Mouse (Mus musculus) layer of hippocampus, adult 2 months (tissue): ENCODE results near the gene Thsd4. TPM values are rescaled to one million over a fixed set of nuclear protein-coding genes. Genes with fewer than 3 reads are reported as not detected.
"Not testable (repeated sequence)": the region's sequence is repeated elsewhere in the genome, so short reads cannot be mapped to it uniquely, and the experiment has no call there.

Source experiments
- DNase-seq, 2 experiments: peaks; one replicate each; pipeline ENCODE4 v3.0.0; 2022; ENCODE audit warnings: low spot score in 2 of 2
- H3K27ac ChIP-seq: fragments of 200-600 bp; 2 replicates; pipeline ENCODE4 v1.8.1; 2022
- H3K4me3 ChIP-seq: fragments of 200-600 bp; 2 replicates; pipeline ENCODE4 v1.8.1; 2022; ENCODE audit warnings: mild to moderate bottlenecking
- CTCF ChIP-seq: fragments of 200-600 bp; conservative IDR thresholded peaks from 2 replicates; pipeline ENCODE4 v1.8.1; 2022; ENCODE audit warnings: antibody characterized with exemption, mild to moderate bottlenecking, moderate library complexity
- total RNA-seq, 2 experiments: library from RNA; stranded (reverse); gene quantifications; 2 replicates each; pipeline ENCODE4 v1.2.3; 2021

Thsd4 gene
- total RNA-seq, 2 experiments from 2014 or later, result 18.9 to 20.9 TPM

GRCm38 (mm10) chr9:60293129-60293528, 228.7 kb downstream of the Thsd4 start:
- no peak for DNase-seq
- no peak for TF ChIP-seq CTCF
- H3K4me3 ChIP-seq, result no peak overlapping the region
- no peak overlapping the region for H3K27ac ChIP-seq

GRCm38 (mm10) chr9:60290780-60291179, 231.1 kb downstream of the Thsd4 start:
- no peak overlapping the region for H3K4me3 ChIP-seq
- no peak for TF ChIP-seq CTCF
- no peak for DNase-seq
- H3K27ac ChIP-seq, result no peak overlapping the region

GRCm38 (mm10) chr9:60288789-60289188, 233.1 kb downstream of the Thsd4 start:
- H3K27ac ChIP-seq, result no peak overlapping the region
- DNase-seq, result no peak
- H3K4me3 ChIP-seq, result no peak overlapping the region

GRCm38 (mm10) chr9:60286390-60286789, 235.5 kb downstream of the Thsd4 start:
- no peak for DNase-seq
- no peak for TF ChIP-seq CTCF
- H3K4me3 ChIP-seq, result no peak overlapping the region
- H3K27ac ChIP-seq, result no peak overlapping the region

More at GRCm38 (mm10) chr9:60288789-60289188, 233.1 kb downstream of the Thsd4 start:
- no peak for TF ChIP-seq CTCF

GRCm38 (mm10) chr9:60285047-60285462, 236.8 kb downstream of the Thsd4 start:
- DNase-seq, result no peak
- H3K27ac ChIP-seq, result no peak overlapping the region
- H3K4me3 ChIP-seq, result no peak overlapping the region
- TF ChIP-seq CTCF, result no peak

GRCm38 (mm10) chr9:60284318-60284717, 237.5 kb downstream of the Thsd4 start:
- no peak overlapping the region for H3K4me3 ChIP-seq
- no peak for DNase-seq
- no peak overlapping the region for H3K27ac ChIP-seq
- TF ChIP-seq CTCF, result no peak

GRCm38 (mm10) chr9:60283546-60283945, 238.3 kb downstream of the Thsd4 start:
- DNase-seq, result no peak
- TF ChIP-seq CTCF, result peak; percentile 68
- H3K4me3 ChIP-seq, result no peak overlapping the region
- no peak overlapping the region for H3K27ac ChIP-seq

GRCm38 (mm10) chr9:60281281-60281680, 240.6 kb downstream of the Thsd4 start:
- TF ChIP-seq CTCF, result no peak
- Histone ChIP-seq H3K4me3 (no peak overlapping the region), H3K27ac (no peak overlapping the region)
- DNase-seq, result no peak

- H3K4me3 ChIP-seq, result no peak overlapping the region
- no peak for TF ChIP-seq CTCF
- no peak overlapping the region for H3K27ac ChIP-seq
Observed at GRCm38 (mm10) chr9:60280786-60281185, 241.1 kb downstream of the Thsd4 start.

GRCm38 (mm10) chr9:60279556-60279955, 242.3 kb downstream of the Thsd4 start:
- no peak for TF ChIP-seq CTCF
- no peak for DNase-seq

More at GRCm38 (mm10) chr9:60280786-60281185, 241.1 kb downstream of the Thsd4 start:
- no peak for DNase-seq

GRCm38 (mm10) chr9:60276351-60276750, 245.5 kb downstream of the Thsd4 start:
- no peak for DNase-seq
- peak; percentile 72 for TF ChIP-seq CTCF
- H3K4me3 ChIP-seq, result no peak overlapping the region

More at GRCm38 (mm10) chr9:60279556-60279955, 242.3 kb downstream of the Thsd4 start:
- Histone ChIP-seq H3K27ac (no peak overlapping the region), H3K4me3 (no peak overlapping the region)

GRCm38 (mm10) chr9:60275410-60276159, 246.3 kb downstream of the Thsd4 start:
- H3K27ac ChIP-seq, result no peak overlapping the region
- peak in 1 of 2 experiments; percentile 46 for DNase-seq
- TF ChIP-seq CTCF, result peak; percentile 81

More at GRCm38 (mm10) chr9:60276351-60276750, 245.5 kb downstream of the Thsd4 start:
- H3K27ac ChIP-seq, result no peak overlapping the region

GRCm38 (mm10) chr9:60274503-60274902, 247.3 kb downstream of the Thsd4 start:
- no peak overlapping the region for H3K27ac ChIP-seq
- H3K4me3 ChIP-seq, result no peak overlapping the region
- TF ChIP-seq CTCF, result no peak
- DNase-seq, result no peak

More at GRCm38 (mm10) chr9:60275410-60276159, 246.3 kb downstream of the Thsd4 start:
- H3K4me3 ChIP-seq, result no peak overlapping the region

GRCm38 (mm10) chr9:60272345-60272744, 249.5 kb downstream of the Thsd4 start:
- not testable (repeated sequence) for DNase-seq, H3K4me3 ChIP-seq, H3K27ac ChIP-seq
